Mouse (Mus musculus): ENCODE measurements around the gene Tmem151b. TPM values are rescaled to one million over a fixed set of nuclear protein-coding genes. Genes with fewer than 3 reads are reported as not detected.

Tmem151b gene
- total RNA-seq, 2 experiments from 2014 or later, result 1.2 to 3.1 TPM

DNA sequence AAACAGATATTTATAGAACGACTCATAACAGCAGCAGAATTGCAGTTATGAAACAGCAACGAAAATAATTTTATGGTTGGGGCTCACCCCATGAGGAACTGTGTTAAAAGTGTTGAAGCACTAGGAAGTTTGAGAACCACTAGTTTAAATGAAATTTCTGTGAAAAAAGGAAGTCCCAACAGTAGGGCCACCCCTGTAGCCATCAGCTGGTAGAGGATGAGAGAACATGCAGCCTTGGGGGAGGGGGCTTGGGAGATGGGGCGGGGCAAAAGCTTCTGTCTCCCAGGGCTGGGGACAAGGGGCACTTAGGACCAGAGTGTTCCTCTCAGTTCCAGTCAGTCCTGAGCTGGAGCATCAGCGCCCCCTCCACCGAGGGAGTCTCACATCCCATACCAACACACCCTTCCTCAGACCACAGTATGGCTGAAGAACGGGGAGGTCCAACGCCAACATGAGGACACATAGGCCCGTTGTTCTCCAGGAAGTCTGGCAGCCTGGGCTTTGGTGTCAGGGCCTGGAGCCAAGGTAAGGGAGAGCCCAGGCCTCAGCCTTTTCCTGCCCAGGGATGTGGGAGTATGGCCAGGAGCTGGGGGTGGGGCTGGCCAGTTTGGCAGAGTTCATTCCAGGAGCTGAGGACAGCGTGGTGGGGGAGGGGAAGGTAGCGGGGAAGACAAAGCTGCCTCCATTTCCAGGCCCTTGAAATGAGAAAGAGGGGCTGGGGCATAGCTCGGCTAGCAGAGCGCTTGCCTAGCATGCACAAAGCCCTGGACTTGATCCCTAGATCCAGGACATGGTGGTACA, 34.8 kb upstream of the Tmem151b start:
- DNase-seq, result peak; percentile 93

DNA sequence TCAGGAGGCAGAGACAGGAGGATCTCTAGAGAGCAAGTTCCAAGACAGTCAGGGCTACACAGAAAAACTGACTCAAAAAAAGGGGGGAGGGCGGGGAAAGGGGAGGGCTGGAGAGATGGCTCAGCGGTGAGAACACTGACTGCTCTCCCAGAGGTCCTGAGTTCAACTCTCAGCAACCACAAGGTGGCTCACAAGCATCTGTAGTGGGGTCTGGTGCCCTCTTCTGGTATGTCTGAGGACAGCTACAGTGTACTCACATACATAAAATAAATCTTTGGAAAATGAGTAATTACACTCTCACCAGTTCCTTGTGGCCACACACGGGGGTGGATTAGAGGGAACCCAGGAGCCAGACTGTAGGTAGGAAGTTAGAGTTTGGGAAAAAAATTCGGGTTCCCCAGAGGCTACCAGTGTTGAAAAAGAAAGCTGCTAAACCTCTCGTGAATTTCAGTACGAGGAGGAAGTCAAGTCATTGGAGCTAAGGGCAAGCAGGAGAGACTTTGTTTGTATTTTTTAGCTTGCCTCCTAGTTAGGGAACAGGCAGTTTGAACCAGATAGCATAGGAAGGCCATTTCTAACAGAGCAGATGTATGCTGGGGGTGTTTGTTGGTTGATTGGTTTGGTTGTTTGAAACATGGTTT, 33.4 kb upstream of the Tmem151b start:
- no peak for DNase-seq

DNA sequence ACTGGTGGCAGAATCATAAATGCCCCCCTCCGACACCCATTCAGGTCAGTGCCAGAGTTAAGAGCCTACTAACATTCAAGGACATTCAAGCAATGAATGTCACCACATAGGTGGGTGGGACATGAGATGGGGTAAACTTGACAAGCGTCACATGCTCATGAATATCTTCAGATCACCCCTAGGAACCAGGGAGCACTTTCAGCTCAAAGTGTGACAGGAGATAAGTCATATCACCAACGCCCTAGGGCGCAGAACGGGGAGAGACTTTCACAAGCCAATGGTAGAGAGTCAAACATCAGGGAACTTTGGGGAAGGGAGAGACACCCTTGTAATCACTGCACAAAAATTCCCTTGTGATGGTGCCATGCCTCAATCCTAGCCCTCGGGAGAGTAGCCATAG, 32.7 kb upstream of the Tmem151b start:
- DNase-seq, result no peak

DNA sequence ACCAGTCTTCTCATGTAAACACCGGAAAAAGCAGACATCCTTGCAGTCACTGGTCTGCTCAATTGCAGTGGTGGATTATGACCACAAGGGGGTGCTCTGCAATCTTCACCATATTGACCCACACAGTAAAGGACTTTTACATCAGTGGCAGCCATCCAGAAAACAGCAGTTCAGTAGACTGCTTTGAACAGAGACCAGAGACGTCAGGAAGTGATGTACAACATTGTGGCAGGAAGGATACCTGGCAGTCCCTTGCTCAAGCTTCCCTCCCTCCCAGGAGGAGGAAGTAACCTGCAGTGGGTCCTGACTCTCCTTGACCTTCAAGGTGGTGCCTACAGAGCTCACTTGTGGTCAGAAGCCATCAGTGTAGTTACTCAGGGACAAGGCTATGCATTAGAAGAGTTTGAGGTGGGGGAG, 32.1 kb upstream of the Tmem151b start:
- DNase-seq, result peak; percentile 82

DNA sequence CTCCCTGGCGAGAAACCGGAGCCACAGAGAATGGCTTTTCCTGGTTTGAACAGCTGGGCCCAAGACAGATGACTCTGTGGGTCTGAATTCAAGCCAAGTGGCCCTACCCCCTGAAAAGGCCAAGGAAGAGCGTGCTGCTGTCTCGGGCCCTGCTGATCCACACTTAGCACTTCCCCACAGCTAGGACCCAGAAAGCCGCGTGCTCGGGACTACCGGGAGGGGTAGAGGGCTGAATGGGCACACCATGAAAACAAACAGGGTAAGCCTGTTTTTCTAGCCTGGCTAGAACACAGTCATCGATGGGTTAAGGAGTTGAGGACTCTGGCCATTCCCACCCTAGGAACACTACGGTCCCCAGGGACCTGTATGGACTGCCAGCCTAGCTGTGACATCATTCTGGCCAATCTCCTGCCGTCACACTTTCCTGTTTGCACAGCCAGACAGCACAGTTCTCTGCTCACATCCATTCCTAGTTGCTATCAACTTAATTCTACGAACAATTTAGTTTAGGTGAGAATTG, 31.5 kb upstream of the Tmem151b start:
- peak; percentile 42 for DNase-seq

DNA sequence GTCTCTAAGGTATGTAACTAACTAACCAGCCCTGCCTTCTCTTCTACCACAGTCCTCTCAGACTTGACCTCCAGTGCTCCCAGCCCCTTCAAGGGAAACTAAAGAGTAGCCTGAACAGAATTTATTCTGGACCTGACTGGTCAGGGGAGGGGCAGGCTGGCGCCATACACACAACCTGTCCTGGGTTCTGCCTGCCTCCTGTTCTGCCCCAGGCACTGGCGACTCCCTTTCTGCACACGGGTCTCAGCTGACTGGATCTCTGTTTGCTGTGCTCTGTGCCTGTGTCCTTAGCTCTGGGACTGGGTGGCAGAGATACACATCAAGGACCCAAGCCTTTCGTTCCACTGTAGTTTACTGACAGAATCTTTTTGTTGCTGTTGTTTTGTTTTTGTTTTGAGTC, 30.1 kb upstream of the Tmem151b start:
- no peak for DNase-seq

DNA sequence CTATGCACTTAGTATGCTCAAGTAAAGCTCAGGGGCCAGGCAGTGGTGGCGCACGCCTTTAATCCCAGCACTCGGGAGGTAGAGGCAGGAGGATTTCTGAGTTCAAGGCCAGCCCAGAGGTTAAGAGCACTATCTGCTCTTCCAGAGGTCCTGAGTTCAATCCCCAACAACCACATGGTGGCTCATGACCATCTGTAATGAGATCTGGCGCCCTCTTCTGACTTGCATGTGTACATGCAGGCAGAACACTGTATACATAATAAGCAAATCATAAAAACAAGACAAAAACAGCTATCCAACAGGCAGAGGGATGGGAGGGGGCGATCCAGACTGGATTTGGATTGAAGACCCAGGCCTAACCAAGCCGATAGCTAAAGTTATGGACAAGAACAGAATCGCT, 29.4 kb upstream of the Tmem151b start:
- peak; percentile 47 for DNase-seq

DNA sequence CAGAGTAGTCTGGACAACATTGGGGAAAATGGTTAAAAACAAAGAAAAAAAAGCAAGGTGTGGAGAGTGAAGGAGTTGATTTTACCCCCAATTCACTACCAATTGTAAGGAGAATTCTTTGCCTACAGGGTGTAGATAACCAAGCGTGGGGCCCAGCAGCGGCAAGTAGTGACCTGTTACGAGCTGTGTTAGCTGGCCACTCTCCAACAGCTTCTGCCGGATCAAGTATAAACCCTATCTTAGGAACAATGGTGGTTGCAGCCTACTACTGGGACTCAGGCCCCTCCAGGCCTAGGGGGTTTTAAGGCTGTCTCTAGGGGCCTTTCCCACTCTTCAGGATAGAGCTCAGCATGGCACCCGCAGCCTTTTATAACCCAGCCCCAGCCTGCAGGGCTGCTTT, 28.8 kb upstream of the Tmem151b start:
- no peak for DNase-seq

DNA sequence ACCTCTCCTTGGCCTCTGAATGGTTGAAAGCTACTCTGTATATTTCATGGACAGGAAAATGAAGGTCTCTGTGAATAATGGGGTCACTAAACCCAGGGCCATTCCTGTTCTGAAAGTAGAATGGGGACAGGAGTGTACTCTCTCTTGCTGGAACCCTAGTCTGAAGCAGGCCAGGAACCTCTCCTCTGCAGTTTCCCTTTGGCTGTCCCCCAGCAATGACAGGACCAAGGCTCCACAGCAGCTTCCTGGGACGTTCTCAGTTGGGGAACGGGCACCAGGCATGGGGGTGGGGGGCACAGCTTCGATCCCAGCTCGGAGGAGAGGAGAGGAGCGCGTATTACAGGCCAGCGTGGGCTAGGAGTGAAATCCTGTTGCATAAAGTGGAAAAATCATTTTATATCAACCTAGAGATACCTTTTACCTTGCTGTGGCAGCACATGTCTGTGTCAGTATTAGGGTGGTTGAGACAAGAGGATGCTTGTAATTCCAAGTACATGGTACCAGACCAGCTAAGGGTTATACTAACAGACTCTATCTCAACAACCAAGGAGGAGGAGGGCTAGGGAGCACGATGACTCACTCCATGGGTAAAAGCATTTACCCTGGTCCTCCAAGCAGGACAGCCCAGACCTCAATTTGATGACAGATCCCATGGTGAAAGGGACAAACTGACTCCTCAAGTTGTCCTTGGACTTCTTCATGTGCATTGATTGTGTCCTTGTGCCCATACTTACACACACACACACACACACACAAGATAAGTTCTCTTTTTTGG, 25.8 kb upstream of the Tmem151b start:
- no peak for DNase-seq

DNA sequence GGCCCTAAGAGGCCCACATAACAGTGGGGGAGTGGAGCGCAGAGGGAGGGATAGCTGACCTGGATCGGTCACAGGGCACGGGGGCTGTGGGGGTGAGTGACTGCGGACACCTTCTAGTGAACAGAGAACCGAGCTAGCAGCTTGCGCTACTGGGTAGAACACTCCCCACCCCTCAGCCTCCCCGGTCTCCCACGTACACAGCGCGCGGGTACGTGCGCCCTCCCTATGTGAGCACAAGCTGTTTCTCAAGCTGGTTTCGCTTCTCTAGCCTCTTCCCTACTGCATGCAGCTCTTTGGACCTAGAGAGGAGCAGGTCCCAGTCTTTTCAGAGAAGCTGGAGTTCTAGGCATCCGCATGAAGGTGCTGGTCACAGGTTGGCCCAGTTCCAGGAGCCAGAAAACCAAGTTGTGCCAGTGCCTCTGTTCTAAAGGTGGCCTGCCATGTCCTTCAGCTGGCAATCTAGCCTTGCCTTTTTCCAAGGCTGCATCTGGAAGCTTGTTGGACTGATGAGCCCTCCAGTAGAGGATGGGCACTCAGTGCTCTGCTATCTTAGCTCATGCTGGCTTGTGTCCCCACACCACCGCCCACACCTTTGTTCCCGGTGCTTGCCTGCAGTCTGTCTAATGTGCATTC, 24.8 kb upstream of the Tmem151b start:
- DNase-seq, result peak; percentile 84

DNA sequence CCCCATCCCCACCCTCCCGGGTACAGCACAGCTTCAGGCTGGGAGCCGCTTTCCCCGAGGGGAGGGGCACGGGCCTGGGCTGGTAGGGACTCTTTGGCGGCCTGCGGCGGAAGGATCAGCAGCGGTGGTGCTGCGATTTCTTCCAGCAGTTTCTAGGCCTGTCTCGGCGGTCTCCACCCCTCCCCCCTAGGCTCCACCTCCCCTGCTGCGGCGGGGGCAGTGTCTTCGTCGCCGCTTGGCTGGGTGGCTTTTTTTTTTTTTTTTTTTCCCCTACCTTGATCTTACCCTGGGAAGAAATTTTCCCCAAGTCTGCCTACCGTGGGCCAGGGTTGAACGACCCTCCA, 24.3 kb upstream of the Tmem151b start:
- peak; percentile 98 for DNase-seq

DNA sequence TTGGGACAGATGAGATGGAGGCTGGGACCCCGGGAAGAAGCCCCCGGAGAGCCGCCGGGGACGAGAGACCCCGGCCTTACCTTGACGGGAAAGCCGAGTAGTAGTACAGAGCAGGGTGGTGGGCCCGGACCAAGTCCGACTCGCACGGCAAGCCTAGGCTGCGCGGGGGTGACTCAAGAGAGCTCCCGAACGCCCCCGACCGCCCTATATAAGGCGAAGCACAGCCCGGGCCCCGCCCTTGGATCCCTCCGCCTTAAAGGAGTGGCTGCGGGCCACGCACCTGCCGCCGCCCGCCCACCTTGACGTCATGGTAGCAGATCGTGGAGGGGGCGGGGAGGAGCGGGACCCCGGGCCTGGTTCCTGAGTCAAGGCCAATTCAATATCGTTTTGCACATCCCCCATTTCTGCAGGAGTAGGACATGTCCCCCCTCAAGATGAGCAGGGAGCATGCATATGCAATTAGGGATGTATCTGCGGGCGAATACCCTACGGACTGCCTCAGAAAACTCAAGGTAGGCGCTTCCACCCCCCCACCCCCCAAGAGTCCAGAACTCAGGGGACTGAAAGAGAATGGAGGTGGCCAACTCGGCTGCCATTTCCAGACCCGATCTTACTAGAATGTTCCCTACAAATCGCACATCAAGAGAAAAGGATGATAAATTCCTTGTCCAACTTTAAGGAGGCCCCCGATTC, 23.8 kb upstream of the Tmem151b start, which contains the start of gene Hsp90ab1:
TSS of gene Hsp90ab1 (minus strand) at position 185 of the 693 bp plus-strand sequence.
- DNase-seq, result peak; percentile 100

DNA sequence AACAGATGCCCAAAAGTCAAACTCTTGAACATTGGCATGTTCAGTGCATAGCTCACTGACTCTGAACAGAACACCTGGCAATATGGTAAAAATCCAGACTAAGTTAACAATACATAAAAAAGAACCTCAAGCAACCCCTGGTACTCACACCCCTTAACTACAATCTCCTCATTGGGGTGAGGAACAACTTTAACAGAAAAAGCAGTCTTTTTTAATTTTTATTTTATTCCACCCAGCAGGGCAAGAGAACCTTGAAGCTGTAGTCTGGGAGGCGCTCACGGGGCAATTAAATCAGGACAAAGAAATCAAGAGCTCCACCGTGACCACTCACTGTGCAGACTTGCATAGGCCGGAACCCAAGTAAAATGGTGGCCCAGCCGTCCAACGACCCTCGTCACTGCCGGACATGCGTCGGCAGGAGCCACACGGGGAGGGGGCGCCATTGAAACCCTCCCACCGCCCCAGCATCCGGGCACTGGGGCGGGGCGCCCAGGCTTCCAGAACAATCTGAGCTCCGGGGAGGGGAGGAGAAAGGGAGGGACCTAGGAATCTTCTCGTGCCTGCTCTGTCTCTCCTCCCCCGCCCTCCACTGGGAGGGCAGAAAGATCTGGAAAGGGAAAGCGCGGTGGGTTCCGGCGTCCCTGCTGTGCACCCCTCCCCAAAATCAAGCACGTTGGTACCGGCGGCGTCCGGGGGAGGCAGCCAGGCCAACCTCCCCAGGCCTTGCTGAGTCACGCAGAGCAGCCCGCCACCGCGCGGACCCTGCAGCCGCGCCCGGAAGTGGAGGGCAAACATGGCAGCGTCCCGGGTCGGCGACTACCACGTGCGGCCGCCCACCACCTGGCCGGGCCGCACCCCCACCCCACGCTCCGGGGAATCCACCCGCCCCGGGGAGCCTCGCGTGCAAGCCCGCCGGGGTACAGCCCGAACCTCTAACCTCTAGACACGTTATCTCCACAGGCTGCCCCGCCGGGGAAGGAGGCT, 22.9 kb upstream of the Tmem151b start:
- peak; percentile 81 for DNase-seq

DNA sequence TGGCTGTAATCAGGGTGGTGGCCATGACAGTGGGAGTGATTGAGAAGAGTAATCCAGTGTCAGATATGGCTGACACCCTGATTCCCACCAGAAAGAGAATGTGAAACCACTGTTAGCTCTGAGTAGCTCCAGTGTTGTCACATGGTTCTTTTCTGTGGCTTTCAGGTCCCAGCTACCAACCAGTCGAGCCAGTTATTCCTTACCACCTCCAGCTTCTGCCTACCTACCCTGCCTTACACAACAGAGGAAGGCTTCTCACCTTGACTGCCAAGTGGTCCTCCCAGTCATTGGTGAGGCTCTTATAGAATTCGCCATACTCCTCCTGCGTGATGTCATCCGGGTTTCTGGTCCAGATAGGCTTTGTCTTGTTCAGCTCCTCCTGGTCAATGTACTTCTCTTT, 20.5 kb upstream of the Tmem151b start:
- no peak for DNase-seq

DNA sequence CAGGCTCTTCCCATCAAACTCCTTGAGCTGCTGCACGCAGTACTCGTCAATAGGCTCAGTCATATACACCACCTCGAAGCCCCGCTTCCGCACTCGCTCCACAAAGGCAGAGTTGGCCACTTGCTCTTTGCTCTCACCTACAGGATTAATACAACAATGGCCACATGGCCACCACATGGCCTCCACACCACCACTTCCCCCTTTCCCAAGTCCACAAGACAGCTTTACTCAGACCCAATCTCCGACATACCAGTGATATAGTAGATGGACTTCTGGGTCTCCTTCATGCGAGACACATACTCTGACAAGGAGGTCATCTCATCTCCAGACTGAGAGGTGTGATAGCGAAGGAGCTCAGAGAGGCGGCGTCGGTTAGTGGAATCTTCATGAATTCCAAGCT, 19.5 kb upstream of the Tmem151b start:
- DNase-seq, result no peak

DNA sequence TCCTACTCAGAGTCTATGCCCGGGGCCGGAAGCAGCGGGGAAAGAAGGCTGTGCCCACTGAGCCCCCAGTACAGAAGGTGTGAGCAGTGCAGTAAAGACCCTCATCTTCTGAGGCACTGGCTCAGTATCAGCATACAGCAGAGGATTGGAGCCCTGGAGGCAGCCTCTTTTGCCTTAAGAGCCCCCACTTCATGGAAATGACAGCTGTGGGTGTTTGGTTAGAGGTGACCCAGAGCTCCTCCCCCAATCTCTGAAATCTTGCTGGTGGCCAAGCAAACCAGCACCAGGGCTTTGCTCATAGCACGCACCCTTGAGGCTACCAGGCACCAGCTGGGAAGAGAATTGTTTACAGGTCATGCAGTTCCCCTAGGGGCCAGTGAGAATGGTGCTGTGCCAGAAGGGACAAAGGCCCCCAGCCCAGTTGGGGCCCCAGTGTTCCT, 17.7 kb upstream of the Tmem151b start:
- peak; percentile 68 for DNase-seq

DNA sequence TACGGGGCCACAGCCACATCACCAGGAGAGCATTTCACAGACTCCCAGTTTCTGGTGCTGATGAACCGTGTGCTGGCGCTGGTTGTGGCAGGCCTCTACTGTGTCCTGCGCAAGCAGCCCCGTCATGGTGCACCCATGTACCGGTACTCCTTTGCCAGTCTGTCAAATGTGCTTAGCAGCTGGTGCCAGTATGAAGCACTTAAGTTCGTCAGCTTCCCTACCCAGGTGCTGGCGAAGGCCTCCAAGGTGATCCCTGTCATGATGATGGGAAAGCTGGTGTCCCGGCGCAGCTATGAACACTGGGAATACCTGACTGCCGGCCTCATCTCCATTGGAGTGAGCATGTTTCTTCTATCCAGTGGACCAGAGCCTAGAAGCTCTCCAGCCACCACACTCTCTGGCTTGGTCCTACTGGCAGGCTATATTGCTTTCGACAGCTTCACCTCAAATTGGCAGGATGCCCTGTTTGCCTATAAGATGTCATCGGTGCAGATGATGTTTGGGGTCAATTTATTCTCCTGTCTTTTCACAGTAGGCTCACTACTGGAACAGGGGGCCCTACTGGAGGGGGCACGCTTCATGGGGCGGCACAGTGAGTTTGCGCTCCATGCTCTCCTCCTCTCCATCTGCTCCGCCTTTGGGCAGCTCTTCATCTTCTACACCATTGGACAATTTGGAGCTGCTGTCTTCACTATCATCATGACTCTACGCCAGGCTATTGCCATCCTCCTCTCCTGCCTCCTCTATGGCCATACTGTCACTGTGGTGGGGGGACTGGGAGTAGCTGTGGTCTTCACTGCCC, 17.1 kb upstream of the Tmem151b start:
- DNase-seq, result no peak

DNA sequence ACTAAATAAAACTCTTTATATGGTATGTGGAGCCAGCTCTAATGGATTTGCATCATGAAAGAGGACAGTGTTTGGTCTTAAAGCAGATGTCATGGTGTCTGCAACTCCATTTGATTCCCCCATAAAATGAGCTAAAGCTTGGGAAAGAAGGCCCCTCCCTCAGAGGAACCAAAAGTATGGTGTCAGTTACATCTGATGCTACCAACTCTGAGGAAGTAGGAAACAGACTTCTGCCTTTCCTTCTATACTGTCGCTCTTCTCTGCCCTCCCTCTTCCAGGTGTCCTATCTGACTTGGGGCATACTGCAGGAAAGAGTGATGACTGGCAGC, 16.5 kb upstream of the Tmem151b start:
- DNase-seq, result no peak

DNA sequence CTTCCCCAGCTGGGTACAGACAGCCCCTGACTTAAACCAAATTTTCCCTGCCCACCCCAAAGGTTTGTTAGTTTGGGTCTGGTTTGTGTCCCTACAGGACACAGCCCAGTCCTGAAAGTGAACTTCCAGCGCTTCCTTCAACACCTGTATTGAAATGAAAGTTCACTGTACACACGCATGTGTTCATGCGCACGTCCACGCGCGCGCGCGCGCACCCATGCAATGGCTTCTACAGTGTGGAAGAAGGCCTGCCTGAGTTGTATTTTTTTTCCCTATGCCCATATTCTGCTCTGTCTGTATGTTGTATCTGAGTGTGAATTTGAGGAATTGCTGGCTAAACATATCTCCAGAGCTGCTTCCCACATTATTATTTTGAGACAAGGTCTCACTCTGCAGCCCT, 15.6 kb upstream of the Tmem151b start:
- no peak for DNase-seq
